Mouse (Mus musculus) lung, embryonic 16.5 days (tissue): ENCODE measurements around the gene Dnaic1. TPM values are rescaled to one million over a fixed set of nuclear protein-coding genes. Genes with fewer than 3 reads are reported as not detected.
"Not testable (repeated sequence)": the region's sequence is repeated elsewhere in the genome, so short reads cannot be mapped to it uniquely, and the experiment has no call there.

Experiments
- ATAC-seq: fragments of 200-750 bp; cut with Nextera tagmentation; 2 replicates; pipeline ENCODE4 v1.8.0; 2017; ENCODE audit warnings: low read depth, mild to moderate bottlenecking, moderate library complexity
- H3K27ac ChIP-seq: fragments of 300-500 bp; sonication (generic); 2 replicates; pipeline ENCODE4 v1.5.1; 2014; ENCODE audit warnings: mild to moderate bottlenecking, control low read depth, low read length
- H3K27me3 ChIP-seq: fragments of 300-500 bp; sonication (generic); 2 replicates; pipeline ENCODE4 v1.6.1; 2014; ENCODE audit warnings: low read depth, low read length, mixed read lengths; ENCODE audit not compliant: control insufficient read depth, insufficient read depth
- H3K36me3 ChIP-seq: fragments of 300-500 bp; sonication (generic); 2 replicates; pipeline ENCODE4 v1.6.1; 2014; ENCODE audit warnings: low read length; ENCODE audit not compliant: control insufficient read depth, insufficient read depth
- H3K4me1 ChIP-seq: fragments of 300-500 bp; sonication (generic); replicated peaks from 2 replicates; pipeline ENCODE4 v1.6.1; 2014; ENCODE audit warnings: low read length, mixed read lengths; ENCODE audit not compliant: control insufficient read depth, insufficient read depth
- H3K4me2 ChIP-seq: fragments of 300-500 bp; sonication (generic); 2 replicates; pipeline ENCODE4 v1.6.1; 2014; ENCODE audit warnings: low read depth, low read length, control low read depth
- H3K4me3 ChIP-seq: fragments of 300-500 bp; sonication (generic); 2 replicates; pipeline ENCODE4 v1.5.1; 2014; ENCODE audit warnings: mild to moderate bottlenecking, low read length, control low read depth
- H3K9ac ChIP-seq: fragments of 300-500 bp; sonication (generic); 2 replicates; pipeline ENCODE4 v1.6.1; 2014; ENCODE audit warnings: low read length, control low read depth
- H3K9me3 ChIP-seq: fragments of 300-500 bp; sonication (generic); 2 replicates; pipeline ENCODE4 v1.6.1; 2016; ENCODE audit warnings: low read length; ENCODE audit not compliant: control insufficient read depth
- WGBS: fragments of 180-500 bp; shearing (Covaris S2); extraction: QIAGEN DNeasy Blood & Tissue Kit; methylation state at CpG from one replicate; pipeline ENCODE4 v1.1.7; 2014; 5-methylcytosine and 5-hydroxymethylcytosine counted together
- polyA plus RNA-seq: library from polyadenylated mRNA; unstranded; fragments of >200 nt; fragmentation: Nextera tagmentation; extraction: Ambion mirVana; gene quantifications from 2 replicates; pipeline ENCODE4 v1.2.1, GENCODE M21; 2015

The Dnaic1 gene
- polyA plus RNA-seq, 1 experiment from 2014 or later, result 2.9 TPM

GRCm38 (mm10) chr4:41684131-41684930 is 114.8 kb downstream of the Dnaic1 start:
- H3K9ac ChIP-seq, H3K27ac ChIP-seq, H3K9me3 ChIP-seq, H3K4me3 ChIP-seq, H3K36me3 ChIP-seq, H3K27me3 ChIP-seq, H3K4me1 ChIP-seq: not testable (repeated sequence)
- 4% methylated on average over 22 of the region's 27 CpGs for WGBS
- H3K4me2 ChIP-seq, result 0 out of 2 replicates have a peak overlapping the region, but pooled peaks have one; percentile 11
- peak; percentile 17; the same call in 1 of the 2 replicates for ATAC-seq

- H3K36me3 ChIP-seq, H3K4me1 ChIP-seq, H3K4me2 ChIP-seq, H3K4me3 ChIP-seq, H3K9me3 ChIP-seq, H3K9ac ChIP-seq, H3K27me3 ChIP-seq, H3K27ac ChIP-seq: not testable (repeated sequence)
- 1% methylated on average over 14 of the region's 14 CpGs for WGBS
- ATAC-seq, result peak; percentile 22; the same call in 1 of the 2 replicates
Observed at GRCm38 (mm10) chr4:41684931-41685453, 115.4 kb downstream of the Dnaic1 start.

DNA sequence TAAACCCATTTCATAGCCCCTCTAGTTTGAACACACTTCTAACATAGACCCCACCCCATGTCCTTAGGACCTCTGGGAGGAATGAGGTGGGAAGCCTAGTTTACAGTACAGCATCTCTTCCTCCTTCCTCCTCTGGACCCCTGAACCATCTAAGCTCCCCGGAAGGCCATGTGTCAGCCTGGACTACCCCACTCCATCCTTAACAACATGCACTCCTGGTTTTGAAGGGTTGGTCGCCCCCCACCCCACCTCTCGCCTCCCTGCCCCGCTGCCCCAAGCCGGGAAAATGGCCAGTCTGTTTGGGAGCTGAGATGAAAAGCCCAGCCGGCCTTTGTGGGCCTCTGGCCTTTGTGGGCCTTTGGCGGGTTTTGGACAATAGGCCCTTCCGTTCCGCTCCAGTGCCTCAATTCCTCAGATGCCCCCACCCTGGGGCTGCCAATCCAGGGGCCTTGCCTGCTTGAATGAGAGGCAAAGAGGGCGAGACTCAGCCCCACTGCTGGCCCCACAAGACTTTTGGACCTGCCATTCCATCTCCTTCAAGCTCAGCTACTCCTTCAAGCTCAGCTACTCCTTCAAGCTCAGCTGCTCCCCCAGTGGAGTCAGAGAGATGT is 116.4 kb downstream of the Dnaic1 start:
- not testable (repeated sequence) for H3K9ac ChIP-seq, H3K4me1 ChIP-seq, H3K27me3 ChIP-seq, H3K27ac ChIP-seq, H3K4me2 ChIP-seq, H3K4me3 ChIP-seq, H3K9me3 ChIP-seq, H3K36me3 ChIP-seq, ATAC-seq
- 62% methylated on average over 9 of the region's 10 CpGs for WGBS

Other genes with a start within 250 kb of the Dnaic1 start
- 42.6 and 46.9 TPM in 2 replicates for gene Ubap1, start 220.8 kb upstream of the Dnaic1 start, polyA plus RNA-seq
- 8.3 and 8.4 TPM in 2 replicates for gene Kif24, start 104.9 kb upstream of the Dnaic1 start, polyA plus RNA-seq
- 46.9 and 47.6 TPM in 2 replicates for gene Nudt2, start 104.6 kb upstream of the Dnaic1 start, polyA plus RNA-seq
- gene AI464131, start 66.7 kb upstream of the Dnaic1 start, polyA plus RNA-seq, result 6.0 and 6.4 TPM in 2 replicates
- 15.7 and 18.6 TPM in 2 replicates for gene 1110017D15Rik, start 52.4 kb upstream of the Dnaic1 start, polyA plus RNA-seq
- 1.9 and 2.7 TPM in 2 replicates for gene Fam219a, start 237 bp upstream of the Dnaic1 start, polyA plus RNA-seq
- gene Enho, start 70.5 kb downstream of the Dnaic1 start, polyA plus RNA-seq, result 7.8 and 8.1 TPM in 2 replicates
- 6.9 and 8.4 TPM in 2 replicates for gene Cntfr, start 127.3 kb downstream of the Dnaic1 start, polyA plus RNA-seq
- 111 and 120 TPM in 2 replicates for gene Il11ra1, start 130.2 kb downstream of the Dnaic1 start, polyA plus RNA-seq
- 80.5 and 85.0 TPM in 2 replicates for gene Rpp25l, start 143.8 kb downstream of the Dnaic1 start, polyA plus RNA-seq
- 137 and 156 TPM in 2 replicates for gene Dctn3, start 153.4 kb downstream of the Dnaic1 start, polyA plus RNA-seq
- not detected in 2 replicates for gene Arid3c, start 161.4 kb downstream of the Dnaic1 start, polyA plus RNA-seq
- gene Galt, start 185.5 kb downstream of the Dnaic1 start, polyA plus RNA-seq, result 36.5 and 39.6 TPM in 2 replicates
- 69.9 and 72.2 TPM in 2 replicates for gene Sigmar1, start 186.4 kb downstream of the Dnaic1 start, polyA plus RNA-seq
- gene Ccl27a, start 204.5 kb downstream of the Dnaic1 start, polyA plus RNA-seq, result 30.5 and 33.2 TPM in 2 replicates